Mouse (Mus musculus) 3T3-L1 (cell line): ENCODE results near the gene Mndal.
A peak's percentile ranks its signal among the peaks of the same experiment; 100 is the strongest.
"Not testable (repeated sequence)": the region's sequence is repeated elsewhere in the genome, so short reads cannot be mapped to it uniquely, and the experiment has no call there.

Source experiments
- DNase-seq: peaks from one replicate; pipeline ENCODE4 v3.0.0-alpha.2; 2015; ENCODE audit warnings: low read depth, low spot score

Gene Mndal

GRCm38 (mm10) chr1:173941924-173942779 lies at the start of gene Mndal, which contains the start of gene Ifi203:
Gene Mndal (minus strand): TSS chr1:173942491.
Gene Ifi203 (minus strand): TSS chr1:173942672.
- DNase-seq = peak; percentile 39

- peak; percentile 8 for DNase-seq
These were observed 40.5 kb upstream of the Mndal start, which contains the start of gene Ifi202b for GRCm38 (mm10) chr1:173982694-173983305. Gene Ifi202b (minus strand): TSS chr1:173982744.

- DNase-seq = not testable (repeated sequence)
These were observed 38.7 kb upstream of the Mndal start for GRCm38 (mm10) chr1:173981038-173981437.

DNA sequence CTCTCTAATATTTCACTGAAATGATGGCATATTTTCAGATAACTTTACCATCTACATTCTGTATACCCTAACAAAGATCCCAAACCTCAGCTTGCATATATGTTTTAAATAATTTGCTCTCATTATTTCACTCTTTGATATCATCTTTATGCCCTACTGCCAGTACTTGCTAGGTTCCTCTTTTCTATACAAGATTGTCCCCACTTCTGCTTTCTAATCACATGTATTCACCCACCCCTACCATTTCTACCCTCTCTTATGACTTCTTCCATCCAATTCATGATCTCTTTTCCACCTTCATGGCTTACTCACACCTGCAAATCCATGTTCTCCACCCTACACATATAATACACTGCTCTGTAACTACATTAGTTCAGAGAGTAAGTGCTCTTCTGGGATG lies 35.3 kb upstream of the Mndal start:
- no peak for DNase-seq

DNA sequence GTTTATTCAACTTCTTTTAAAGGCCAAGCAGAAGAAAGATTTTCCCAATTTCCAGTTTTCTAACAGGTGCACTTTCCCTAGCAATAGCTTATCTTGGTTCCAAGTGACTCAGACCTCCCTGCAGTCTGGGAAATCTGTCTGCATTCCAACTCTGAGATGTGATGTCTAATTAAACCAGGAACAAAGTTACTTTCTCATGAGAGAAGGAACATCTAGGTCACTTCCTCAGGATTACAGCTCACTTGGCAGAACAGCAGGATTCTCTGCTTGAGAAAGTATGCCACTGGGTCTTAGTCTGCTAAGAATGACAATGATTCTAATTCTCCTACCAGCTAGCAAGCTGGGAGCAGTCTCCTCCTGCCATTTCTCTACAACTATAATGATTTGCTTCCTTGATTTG lies 30.8 kb upstream of the Mndal start:
- DNase-seq = peak; percentile 22

GRCm38 (mm10) chr1:173961491-173961890 lies 19.2 kb upstream of the Mndal start:
- DNase-seq = peak; percentile 17

DNA sequence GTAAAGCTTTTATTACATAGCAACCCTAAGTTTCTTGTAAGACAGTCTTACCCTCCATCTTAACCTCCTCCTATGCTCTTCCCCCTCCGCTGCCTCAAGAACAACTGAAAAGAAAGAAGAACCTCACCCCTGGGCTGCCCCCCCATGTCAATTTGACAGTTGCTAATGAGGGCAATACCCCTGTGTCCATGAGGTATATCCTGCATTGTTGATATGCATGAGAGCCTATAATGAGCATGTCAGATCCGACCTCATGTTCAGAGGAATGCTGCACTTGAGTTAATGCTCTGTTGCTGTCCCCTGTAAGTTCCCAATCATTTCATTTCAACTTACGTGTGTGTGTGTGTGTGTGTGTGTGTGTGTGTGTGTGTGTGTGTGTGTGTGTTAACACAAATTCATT lies 17.7 kb upstream of the Mndal start:
- DNase-seq = not testable (repeated sequence)

DNA sequence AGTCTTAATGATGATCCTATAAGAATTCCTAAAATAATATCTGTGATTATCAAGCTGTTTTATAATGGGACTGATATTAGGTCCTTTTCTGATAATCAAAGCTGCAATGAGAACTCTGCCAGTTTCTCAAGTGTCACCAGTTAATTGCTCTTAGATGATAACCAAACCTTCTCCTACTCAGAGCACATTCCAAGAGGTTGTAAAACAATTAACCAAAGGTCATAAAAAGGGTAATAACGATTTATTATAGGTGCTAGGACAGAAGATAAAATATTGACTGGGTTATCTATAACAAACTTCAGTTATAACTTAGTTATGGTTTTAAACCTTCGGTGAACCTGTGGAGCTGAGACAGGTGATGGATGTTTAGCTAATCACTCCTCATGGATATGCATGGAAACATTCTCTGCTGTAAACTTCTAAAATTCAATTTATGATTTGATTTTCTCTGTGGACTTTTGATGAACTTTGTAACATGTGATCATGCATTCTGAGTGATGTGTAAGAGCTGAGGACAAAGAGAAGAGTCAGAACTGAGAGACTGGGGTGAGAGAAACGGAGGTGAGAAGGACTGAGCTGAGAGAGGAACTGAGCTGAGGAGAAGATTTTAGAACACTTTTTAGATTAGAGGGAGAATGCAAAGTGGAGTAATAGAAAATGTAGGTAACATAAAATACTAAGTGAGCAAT lies 13.7 kb upstream of the Mndal start:
- not testable (repeated sequence) for DNase-seq

GRCm38 (mm10) chr1:173955071-173955796 lies 12.9 kb upstream of the Mndal start:
- DNase-seq = peak; percentile 92

DNA sequence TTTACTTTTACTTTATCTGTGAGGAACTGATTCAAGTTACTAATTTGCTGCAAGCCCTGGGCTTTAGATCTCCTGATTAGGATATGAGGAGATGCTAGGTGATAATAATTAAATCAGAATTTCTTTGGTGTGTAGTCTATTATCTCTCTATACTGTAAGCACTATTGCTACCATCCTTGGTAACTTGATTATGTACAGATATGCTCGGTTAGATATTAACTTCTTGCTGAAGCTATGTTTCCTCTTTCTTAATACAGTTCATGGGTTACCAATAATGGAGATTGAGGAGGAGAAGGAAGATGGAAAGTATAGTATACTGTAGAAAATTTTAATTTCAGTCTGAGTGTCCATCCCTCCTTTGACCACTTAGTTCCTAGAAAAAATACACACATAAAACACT lies 11.3 kb upstream of the Mndal start:
- peak; percentile 2 for DNase-seq

DNA sequence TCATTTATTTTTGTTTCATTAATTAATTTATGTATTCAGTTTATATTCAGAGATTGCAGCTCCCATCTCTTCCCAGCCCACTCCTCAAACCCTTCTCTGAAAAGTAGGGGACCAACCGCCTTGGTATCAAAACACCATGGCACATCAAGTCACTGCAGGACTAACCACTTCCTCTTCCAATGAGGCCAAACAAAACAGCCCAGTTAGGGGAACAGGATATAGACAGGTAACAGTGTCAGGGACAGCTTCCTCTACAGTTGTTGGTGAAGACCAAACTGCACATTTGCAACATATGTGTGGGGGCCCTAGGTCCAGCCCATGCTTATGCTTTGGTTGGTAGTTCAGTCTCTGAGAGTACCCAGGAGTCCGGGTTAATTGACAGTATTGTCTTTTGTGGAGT lies 6.8 kb upstream of the Mndal start:
- DNase-seq = peak; percentile 1

GRCm38 (mm10) chr1:173942780-173943066 lies 432 bp upstream of the Mndal start:
- peak; percentile 75 for DNase-seq

GRCm38 (mm10) chr1:173941522-173941921 lies 769 bp downstream of the Mndal start:
- DNase-seq = not testable (repeated sequence)

- not testable (repeated sequence) for DNase-seq
These were observed 23.0 kb downstream of the Mndal start for GRCm38 (mm10) chr1:173919279-173919678.

DNA sequence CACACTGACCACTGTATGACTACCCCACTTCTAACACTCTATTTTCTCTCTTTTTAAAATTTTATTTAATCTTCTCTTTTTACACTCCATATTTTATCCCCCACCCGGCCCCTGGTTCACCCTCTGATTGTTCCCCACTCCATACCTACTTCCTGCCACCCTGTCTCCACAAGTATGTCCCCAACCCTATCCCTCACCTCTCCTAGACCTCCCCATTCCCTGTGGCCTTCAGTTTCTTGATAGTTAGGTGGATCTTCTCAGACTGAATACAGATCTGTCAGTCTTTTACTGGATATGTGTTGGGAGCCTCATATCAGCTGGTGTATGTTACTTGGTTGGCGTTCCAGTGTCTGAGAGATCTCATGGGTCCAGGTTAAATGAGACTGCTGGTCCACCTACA lies 27.7 kb downstream of the Mndal start:
- no peak for DNase-seq

GRCm38 (mm10) chr1:173913256-173913791 lies 29.0 kb downstream of the Mndal start:
- peak; percentile 78 for DNase-seq

- DNase-seq = peak; percentile 97
These were observed 29.6 kb downstream of the Mndal start, which contains the start of gene Ifi211 for GRCm38 (mm10) chr1:173912548-173913255. Gene Ifi211 (minus strand): TSS chr1:173913046.

GRCm38 (mm10) chr1:173911808-173912464 lies 30.4 kb downstream of the Mndal start:
- peak; percentile 60 for DNase-seq

DNA sequence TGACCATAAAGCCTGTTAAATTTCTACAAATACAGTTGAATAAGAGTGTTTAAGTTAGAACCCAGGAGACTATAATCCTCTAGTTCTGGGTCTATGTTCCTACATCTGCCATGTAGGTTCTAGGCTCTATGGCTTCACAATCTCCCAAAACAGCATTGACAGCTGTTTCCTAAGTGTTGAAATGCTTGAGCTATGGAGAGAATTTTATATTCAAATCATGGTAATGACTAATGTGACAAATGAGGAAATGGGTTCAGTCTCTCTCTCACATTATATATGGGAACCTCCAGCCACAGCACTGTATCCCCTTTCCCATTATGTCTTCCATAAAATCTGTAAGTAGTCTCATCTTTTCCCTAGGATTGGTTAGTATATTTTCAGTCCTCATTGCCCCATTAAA lies 33.9 kb downstream of the Mndal start:
- not testable (repeated sequence) for DNase-seq

- DNase-seq = not testable (repeated sequence)
These were observed 36.4 kb downstream of the Mndal start for GRCm38 (mm10) chr1:173905885-173906284.
